Mouse (Mus musculus) midbrain, postnatal 0 days (tissue): ENCODE results near the gene Arhgap31. TPM values are rescaled to one million over a fixed set of nuclear protein-coding genes. Genes with fewer than 3 reads are reported as not detected.
A peak's percentile ranks its signal among the peaks of the same experiment; 100 is the strongest.

Experiments
- ATAC-seq: fragments of 200-750 bp; cut with Nextera tagmentation; 2 replicates; pipeline ENCODE4 v1.8.0; 2017; ENCODE audit warnings: moderate number of reproducible peaks, mild to moderate bottlenecking, moderate TSS enrichment, moderate library complexity; ENCODE audit not compliant: low FRiP score
- DNase-seq: peaks from one replicate; pipeline ENCODE4 v3.0.0-alpha.2; 2015; ENCODE audit warnings: low spot score
- H3K27ac ChIP-seq: fragments of 300-500 bp; sonication (generic); 2 replicates; pipeline ENCODE4 v1.5.1; 2014; ENCODE audit warnings: low read depth, mild to moderate bottlenecking, low read length, mixed read lengths
- H3K27me3 ChIP-seq: fragments of 300-500 bp; sonication (generic); 2 replicates; pipeline ENCODE4 v1.6.1; 2014; ENCODE audit warnings: low read length, control low read depth, mixed read lengths; ENCODE audit not compliant: insufficient read depth
- H3K36me3 ChIP-seq: fragments of 300-500 bp; sonication (generic); 2 replicates; pipeline ENCODE4 v1.6.1; 2014; ENCODE audit warnings: low read length, control low read depth, mixed read lengths; ENCODE audit not compliant: insufficient read depth
- H3K4me1 ChIP-seq: fragments of 300-500 bp; sonication (generic); 2 replicates; pipeline ENCODE4 v1.6.1; 2014; ENCODE audit warnings: mild to moderate bottlenecking, control low read depth, antibody characterized with exemption, low read length, mixed read lengths; ENCODE audit not compliant: insufficient read depth
- H3K4me2 ChIP-seq: fragments of 300-500 bp; sonication (generic); 2 replicates; pipeline ENCODE4 v1.6.1; 2014; ENCODE audit warnings: low read depth, mild to moderate bottlenecking, low read length, mixed read lengths; ENCODE audit not compliant: poor library complexity, severe bottlenecking
- H3K4me3 ChIP-seq: fragments of 300-500 bp; sonication (generic); 2 replicates; pipeline ENCODE4 v1.5.1; 2014; ENCODE audit warnings: low read depth, mild to moderate bottlenecking, low read length, moderate library complexity
- H3K9ac ChIP-seq: fragments of 300-500 bp; sonication (generic); replicated peaks from 2 replicates; pipeline ENCODE4 v1.6.1; 2014; ENCODE audit warnings: mild to moderate bottlenecking, low read length, moderate library complexity, mixed read lengths; ENCODE audit not compliant: poor library complexity, severe bottlenecking
- H3K9me3 ChIP-seq: fragments of 300-500 bp; sonication (generic); 2 replicates; pipeline ENCODE4 v1.6.1; 2016; ENCODE audit warnings: low read length, control low read depth
- CTCF ChIP-seq: IDR thresholded peaks from 2 replicates; pipeline ENCODE4 v1.5.1; 2016; ENCODE audit warnings: antibody characterized with exemption, mild to moderate bottlenecking
- WGBS: fragments of 180-500 bp; shearing (Covaris S2); extraction: QIAGEN DNeasy Blood & Tissue Kit; methylation state at CpG from one replicate; pipeline ENCODE4 v1.1.7; 2014; 5-methylcytosine and 5-hydroxymethylcytosine counted together
- polyA plus RNA-seq: library from polyadenylated mRNA; unstranded; fragments of >200 nt; fragmentation: Nextera tagmentation; extraction: Ambion mirVana; gene quantifications from 2 replicates; pipeline ENCODE4 v1.2.1, GENCODE M21; 2015
- total RNA-seq: library from RNA; depleted of rRNA; stranded (reverse); fragments of >200 nt; gene quantifications from 2 replicates; pipeline ENCODE4 v1.2.3, GENCODE M21; 2014

Gene Arhgap31
- total and polyA plus RNA-seq, 2 experiments from 2014 or later = 3.2 to 10.0 TPM

GRCm38 (mm10) chr16:38713404-38714258 is 557 bp upstream of the Arhgap31 start:
- Histone ChIP-seq H3K9ac (peak overlapping the region; percentile 62), H3K9me3 (no peaks in the 10 kb centered on the region), H3K4me2 (peak overlapping the region; percentile 95), H3K4me3 (peak overlapping the region; percentile 65), H3K27ac (no peak overlapping the region), H3K36me3 (no peaks in the 10 kb centered on the region), H3K27me3 (no peaks in the 10 kb centered on the region), H3K4me1 (no peaks in the 10 kb centered on the region)
- ATAC-seq (0 out of 2 replicates have a peak, but pooled peaks have one; percentile 10), DNase-seq (no peak)
- 31% methylated on average over 17 of the region's 17 CpGs for whole genome bisulfite sequencing
- TF ChIP-seq CTCF = no peak

GRCm38 (mm10) chr16:38712105-38712504 is 969 bp downstream of the Arhgap31 start:
- H3K4me3 ChIP-seq = peak overlapping the region; percentile 65
- 6% methylated on average over 12 of the region's 12 CpGs for WGBS
- DNase-seq = no peak
- no peaks in the 10 kb centered on the region for H3K27me3 ChIP-seq
- no peak for ATAC-seq
- H3K9ac ChIP-seq = 0 out of 2 replicates have a peak overlapping the region, but pooled peaks have one; percentile 42
- H3K36me3 ChIP-seq = no peaks in the 10 kb centered on the region
- TF ChIP-seq CTCF = no peak
- no peaks in the 10 kb centered on the region for H3K4me1 ChIP-seq
- 0 out of 2 replicates have a peak overlapping the region, but pooled peaks have one; percentile 70 for H3K27ac ChIP-seq
- peak overlapping the region; percentile 95 for H3K4me2 ChIP-seq
- no peaks in the 10 kb centered on the region for H3K9me3 ChIP-seq

GRCm38 (mm10) chr16:38711245-38711644 is 1.8 kb downstream of the Arhgap31 start:
- no peaks in the 10 kb centered on the region for H3K9me3 ChIP-seq
- no peak overlapping the region for H3K27ac ChIP-seq
- H3K27me3 ChIP-seq = no peaks in the 10 kb centered on the region
- H3K4me2 ChIP-seq = peak overlapping the region; percentile 95
- H3K4me3 ChIP-seq = peak overlapping the region; percentile 65; the same call in 1 of the 2 replicates
- TF ChIP-seq CTCF = no peak
- ATAC-seq (no peak), DNase-seq (no peak)
- H3K36me3 ChIP-seq = no peaks in the 10 kb centered on the region
- H3K4me1 ChIP-seq = no peaks in the 10 kb centered on the region; the same call in 1 of the 2 replicates
- 63% methylated on average over 4 of the region's 4 CpGs for WGBS
- H3K9ac ChIP-seq = no peak overlapping the region

- no peak overlapping the region for H3K4me3 ChIP-seq
- H3K27me3 ChIP-seq = no peaks in the 10 kb centered on the region
- no peak overlapping the region for H3K9ac ChIP-seq
- TF ChIP-seq CTCF = no peak
- H3K9me3 ChIP-seq = no peaks in the 10 kb centered on the region
- DNase-seq (no peak), ATAC-seq (no peak)
- H3K4me2 ChIP-seq = no peak overlapping the region
- H3K36me3 ChIP-seq = no peaks in the 10 kb centered on the region
- H3K4me1 ChIP-seq = no peaks in the 10 kb centered on the region; the same call in 1 of the 2 replicates
- WGBS = 59% methylated on average over 7 of the region's 7 CpGs
- H3K27ac ChIP-seq = no peak overlapping the region
Observed at GRCm38 (mm10) chr16:38708962-38709520, 4.0 kb downstream of the Arhgap31 start.

GRCm38 (mm10) chr16:38706782-38707181 is 6.3 kb downstream of the Arhgap31 start:
- H3K9ac ChIP-seq = no peak overlapping the region
- ATAC-seq (no peak), DNase-seq (no peak)
- TF ChIP-seq CTCF = no peak
- H3K4me1 ChIP-seq = no peaks in the 10 kb centered on the region; the same call in 1 of the 2 replicates
- 70% methylated on average over 7 of the region's 7 CpGs for WGBS
- H3K27ac ChIP-seq = no peak overlapping the region
- H3K9me3 ChIP-seq = no peaks in the 10 kb centered on the region
- H3K4me2 ChIP-seq = no peak overlapping the region
- H3K27me3 ChIP-seq = no peaks in the 10 kb centered on the region
- no peak overlapping the region for H3K4me3 ChIP-seq
- H3K36me3 ChIP-seq = no peaks in the 10 kb centered on the region
